ENCODE assay signal across 8 mouse cellular contexts in the genomic region with DNA sequence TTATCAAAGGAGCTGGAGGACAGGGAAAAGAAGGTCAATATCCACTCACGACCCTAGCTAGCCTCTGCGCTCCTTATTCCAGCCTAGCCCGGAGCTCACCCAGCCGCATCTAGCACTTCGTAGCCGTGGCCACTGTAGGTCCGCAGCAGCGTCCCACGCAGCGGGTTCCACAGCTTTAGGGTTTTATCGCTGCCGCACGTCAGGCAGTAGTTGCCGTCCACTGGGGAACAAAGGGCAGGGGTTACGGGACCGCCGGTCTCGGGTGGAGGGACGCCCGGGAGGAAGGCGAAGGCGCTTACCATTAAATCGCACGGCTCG. TPM values are rescaled to one million over a fixed set of nuclear protein-coding genes. Genes with fewer than 3 reads are reported as not detected.
DNase-seq lines count a peak whose midpoint lies in the region; ATAC-seq and TF ChIP-seq lines count a peak whose summit lies in the region.

No protein-coding gene starts in this region.

- TF ChIP-seq EP300 in MEL (IDR thresholded peaks at IDR 0.05; ENCODE audit: low read depth in 1 of 2, low read length in 2 of 2): no peak

- intact Hi-C loops in left cerebral cortex, postnatal 14 days (cut with DNase I): loop anchor here (10.0 kb wide), 1 partner anchor 215 kb away; a partner anchor contains a TSS

- H3K9ac ChIP-seq in MEL (ENCODE audit: control insufficient read depth, low read depth, low read length, poor library complexity, severe bottlenecking): peak overlapping the region; percentile 89
- H3K9ac ChIP-seq in forebrain, embryonic 16.5 days (replicated peaks; ENCODE audit: low read depth, low read length): peak overlapping the region; percentile 81
- peak overlapping the region; percentile 90 for H3K9ac ChIP-seq in liver, embryonic 15.5 days

- no peaks in the 10 kb centered on the region for H3K27me3 ChIP-seq in MEL (ENCODE audit: control insufficient read depth in 1 of 2, insufficient read depth in 2 of 2, low read length in 2 of 2)
- H3K27me3 ChIP-seq in forebrain, embryonic 16.5 days (replicated peaks; ENCODE audit: control insufficient read depth, insufficient read depth, low read length): no peaks in the 10 kb centered on the region
- H3K27me3 ChIP-seq in liver, embryonic 15.5 days: no peaks in the 10 kb centered on the region

- peaks cover 10% of the 10 kb centered on the region for H3K79me2 ChIP-seq in MEL (ENCODE audit: control insufficient read depth, insufficient read depth, low read length, poor library complexity)

- DNase-seq in kidney, adult 11 months: peak; percentile 38
- DNase-seq in kidney, adult 9 months: no peak
- DNase-seq in MEL (ENCODE audit: low read depth, low spot score): no peak
- no peak for DNase-seq in left cerebral cortex, postnatal 14 days (ENCODE audit: low spot score in 2 of 2)
- DNase-seq in frontal cortex, adult 2 months (ENCODE audit: extremely low spot score in 1 of 2, low spot score in 1 of 2): no peak
- DNase-seq in retina, embryonic 14.5 days (ENCODE audit: low spot score): no peak

- H3K4me1 ChIP-seq in MEL (ENCODE audit: control insufficient read depth in 1 of 2, insufficient read depth in 2 of 2, low read length in 2 of 2): peaks cover 8 to 26% of the 10 kb centered on the region in 2 experiments
- H3K4me1 ChIP-seq in forebrain, embryonic 16.5 days (replicated peaks; ENCODE audit: control insufficient read depth, insufficient read depth, low read length): peaks cover 34% of the 10 kb centered on the region
- H3K4me1 ChIP-seq in liver, embryonic 15.5 days (replicated peaks): peaks cover 88% of the 10 kb centered on the region

- H3K36me3 ChIP-seq in MEL (ENCODE audit: control insufficient read depth in 1 of 2, insufficient read depth in 2 of 2, low read length in 2 of 2): peaks cover 2 to 16% of the 10 kb centered on the region in 2 experiments
- peaks cover 12% of the 10 kb centered on the region for H3K36me3 ChIP-seq in forebrain, embryonic 16.5 days (ENCODE audit: control insufficient read depth, insufficient read depth)
- H3K36me3 ChIP-seq in liver, embryonic 15.5 days (replicated peaks): peaks cover 35% of the 10 kb centered on the region

- no peak for ATAC-seq in forebrain, embryonic 16.5 days
- ATAC-seq in liver, embryonic 15.5 days (ENCODE audit: insufficient read depth): no peak

- peak overlapping the region; percentile 71 for H3K27ac ChIP-seq in MEL (ENCODE audit: control insufficient read depth, low read depth, low read length)
- H3K27ac ChIP-seq in forebrain, embryonic 16.5 days (ENCODE audit: low read length): no peak overlapping the region
- H3K27ac ChIP-seq in liver, embryonic 15.5 days (replicated peaks): peak overlapping the region; percentile 85

- TF ChIP-seq POLR2A in MEL (IDR thresholded peaks at IDR 0.05; ENCODE audit: control insufficient read depth in 1 of 2, insufficient read depth in 1 of 2, low read depth in 1 of 2, low read length in 2 of 2, poor library complexity in 1 of 2): peak in 1 of 2 experiments; percentile 43; a peak in 1 of 4 replicates

- TF ChIP-seq CTCF in MEL (IDR thresholded peaks at IDR 0.05 in 2 of 3, conservative IDR thresholded peaks at IDR 0.05 in 1 of 3; ENCODE audit: control insufficient read depth in 1 of 3, insufficient read depth in 1 of 3, low read depth in 2 of 3, low read length in 3 of 3, poor library complexity in 1 of 3, severe bottlenecking in 1 of 3): no peak

- TF ChIP-seq RAD21 in MEL (IDR thresholded peaks at IDR 0.05; ENCODE audit: low read depth, low read length): no peak

- WGBS in forebrain, embryonic 16.5 days: 1% methylated on average over 25 of the region's 25 CpGs
- 0% methylated on average over 25 of the region's 25 CpGs for WGBS in liver, embryonic 15.5 days (ENCODE audit: insufficient replicate concordance)

- no peaks in the 10 kb centered on the region for H3K9me3 ChIP-seq in MEL (replicated peaks; ENCODE audit: insufficient read depth, low read length)
- H3K9me3 ChIP-seq in forebrain, embryonic 16.5 days (ENCODE audit: control insufficient read depth, low read length): no peaks in the 10 kb centered on the region
- no peaks in the 10 kb centered on the region for H3K9me3 ChIP-seq in liver, embryonic 15.5 days (replicated peaks)

- H3K4me2 ChIP-seq in forebrain, embryonic 16.5 days (ENCODE audit: low read length): peak overlapping the region; percentile 71
- H3K4me2 ChIP-seq in liver, embryonic 15.5 days: peak overlapping the region; percentile 97

- H3K4me3 ChIP-seq in MEL (ENCODE audit: control insufficient read depth in 1 of 2, insufficient read depth in 1 of 2, low read depth in 2 of 2, low read length in 2 of 2): peak overlapping the region; percentile 85 to 91
- H3K4me3 ChIP-seq in forebrain, embryonic 16.5 days (replicated peaks; ENCODE audit: low read length): peak overlapping the region; percentile 57
- peak overlapping the region; percentile 88 for H3K4me3 ChIP-seq in liver, embryonic 15.5 days (replicated peaks)

TF ChIP-seq in MEL, 35 proteins besides CTCF, POLR2A, EP300 and RAD21:
- no peak for TF ChIP-seq POLR2AphosphoS2 (IDR thresholded peaks at IDR 0.05; ENCODE audit: low read length)
- TF ChIP-seq CHD1 (IDR thresholded peaks at IDR 0.05; ENCODE audit: low read depth, low read length): no peak
- TF ChIP-seq GATA1 (IDR thresholded peaks at IDR 0.05; ENCODE audit: low read depth, low read length): no peak
- TF ChIP-seq POLR2AphosphoS5 (IDR thresholded peaks at IDR 0.05; ENCODE audit: borderline replicate concordance, low read depth, low read length): no peak
- no peak for TF ChIP-seq ZC3H11A (IDR thresholded peaks at IDR 0.05; ENCODE audit: low read depth, low read length)
- no peak for TF ChIP-seq GABPA (IDR thresholded peaks at IDR 0.05; ENCODE audit: low read depth, low read length)
- no peak for TF ChIP-seq HCFC1 (IDR thresholded peaks at IDR 0.05; ENCODE audit: low read depth, low read length)
- no peak for TF ChIP-seq TCF12 (IDR thresholded peaks at IDR 0.05; ENCODE audit: low read depth, low read length)
- no peak for TF ChIP-seq MAX (IDR thresholded peaks at IDR 0.05; ENCODE audit: low read length)
- TF ChIP-seq ELF1 (IDR thresholded peaks at IDR 0.05; ENCODE audit: low read depth, low read length): no peak
- TF ChIP-seq ETS1 (IDR thresholded peaks at IDR 0.05; ENCODE audit: low read depth, low read length): no peak
- TF ChIP-seq TAL1 (IDR thresholded peaks at IDR 0.05; ENCODE audit: low read length): no peak
- no peak for TF ChIP-seq NRF1 (IDR thresholded peaks at IDR 0.05; ENCODE audit: insufficient read depth, low read depth, low read length, poor library complexity, severe bottlenecking)

RNA-seq across cellular contexts. Expression of a gene that starts 0.4 kb away (rescaled TPM):
- total RNA-seq in MEL (2012; rRNA removed): 25.5 and 26.2 TPM in 2 replicates
- 100 to 1,000 TPM in 1 of 2 experiments, not detected in 1; 143 TPM for polyA plus RNA-seq in MEL (2012; ENCODE audit: insufficient read depth in 1 of 2, insufficient read length in 2 of 2, low read depth in 1 of 2, low replicate concordance in 2 of 2, missing spikeins in 1 of 2)
- polyA plus RNA-seq in forebrain, embryonic 16.5 days (2015; fragmentation: Nextera tagmentation; extraction: Ambion mirVana): 129 and 133 TPM in 2 replicates
- polyA plus RNA-seq in liver, embryonic 15.5 days (2015; fragmentation: Nextera tagmentation; extraction: Ambion mirVana): 55.6 and 58.5 TPM in 2 replicates
- total RNA-seq in left cerebral cortex, postnatal 14 days (2021): 10 to 100 TPM; 52.7 to 53.5 TPM
- 110 and 122 TPM in 2 replicates for polyA plus RNA-seq in frontal cortex, adult 2 months (2012; rRNA removed)

RNA-seq across cellular contexts. Expression of a gene that starts 0.9 kb away (rescaled TPM):
- 27.0 and 29.5 TPM in 2 replicates for total RNA-seq in MEL (2012; rRNA removed)
- polyA plus RNA-seq in MEL (2012; ENCODE audit: insufficient read depth in 1 of 2, insufficient read length in 2 of 2, low read depth in 1 of 2, low replicate concordance in 2 of 2, missing spikeins in 1 of 2): 10 to 100 TPM in 1 of 2 experiments, not detected in 1; 58.4 TPM
- polyA plus RNA-seq in forebrain, embryonic 16.5 days (2015; fragmentation: Nextera tagmentation; extraction: Ambion mirVana): 53.1 and 61.1 TPM in 2 replicates
- 21.6 and 26.5 TPM in 2 replicates for polyA plus RNA-seq in liver, embryonic 15.5 days (2015; fragmentation: Nextera tagmentation; extraction: Ambion mirVana)
- 10 to 100 TPM; 27.5 to 36.1 TPM for total RNA-seq in left cerebral cortex, postnatal 14 days (2021)
- 57.8 and 58.2 TPM in 2 replicates for polyA plus RNA-seq in frontal cortex, adult 2 months (2012; rRNA removed)

RNA-seq across cellular contexts. Expression of a gene that starts 2.9 kb away (rescaled TPM):
- total RNA-seq in MEL (2012; rRNA removed): 10.8 and 11.5 TPM in 2 replicates
- polyA plus RNA-seq in MEL (2012; ENCODE audit: insufficient read depth in 1 of 2, insufficient read length in 2 of 2, low read depth in 1 of 2, low replicate concordance in 2 of 2, missing spikeins in 1 of 2): 10 to 100 TPM in 1 of 2 experiments, not detected in 1; 24.7 TPM
- 15.6 and 17.7 TPM in 2 replicates for polyA plus RNA-seq in forebrain, embryonic 16.5 days (2015; fragmentation: Nextera tagmentation; extraction: Ambion mirVana)
- polyA plus RNA-seq in liver, embryonic 15.5 days (2015; fragmentation: Nextera tagmentation; extraction: Ambion mirVana): 29.9 and 33.2 TPM in 2 replicates
- total RNA-seq in left cerebral cortex, postnatal 14 days (2021): 10 to 100 TPM; 42.6 to 42.9 TPM
- 40.2 and 46.9 TPM in 2 replicates for polyA plus RNA-seq in frontal cortex, adult 2 months (2012; rRNA removed)

RNA-seq across cellular contexts. Expression of a gene that starts 8.6 kb away (rescaled TPM):
- total RNA-seq in MEL (2012; rRNA removed): 42.5 and 44.6 TPM in 2 replicates
- polyA plus RNA-seq in MEL (2012; ENCODE audit: insufficient read depth in 1 of 2, insufficient read length in 2 of 2, low read depth in 1 of 2, low replicate concordance in 2 of 2, missing spikeins in 1 of 2): 10 to 100 TPM in 1 of 2 experiments, not detected in 1; 68.3 TPM
- 87.2 and 98.7 TPM in 2 replicates for polyA plus RNA-seq in forebrain, embryonic 16.5 days (2015; fragmentation: Nextera tagmentation; extraction: Ambion mirVana)
- polyA plus RNA-seq in liver, embryonic 15.5 days (2015; fragmentation: Nextera tagmentation; extraction: Ambion mirVana): 28.4 and 28.7 TPM in 2 replicates
- total RNA-seq in left cerebral cortex, postnatal 14 days (2021): 10 to 100 TPM; 57.9 to 67.6 TPM
- polyA plus RNA-seq in frontal cortex, adult 2 months (2012; rRNA removed): 66.6 and 68.7 TPM in 2 replicates

RNA-seq across cellular contexts. Expression of a gene that starts 12.4 kb away (rescaled TPM):
- not detected in 2 replicates for total RNA-seq in MEL (2012; rRNA removed)
- polyA plus RNA-seq in MEL (2012; ENCODE audit: insufficient read depth in 1 of 2, insufficient read length in 2 of 2, low read depth in 1 of 2, low replicate concordance in 2 of 2, missing spikeins in 1 of 2): 1 to 10 TPM in 1 of 2 experiments, not detected in 1; 1.0 TPM
- polyA plus RNA-seq in forebrain, embryonic 16.5 days (2015; fragmentation: Nextera tagmentation; extraction: Ambion mirVana): 0.84 TPM in 1 of 2 replicates, not detected in the other
- 0.45 TPM in 1 of 2 replicates, not detected in the other for polyA plus RNA-seq in liver, embryonic 15.5 days (2015; fragmentation: Nextera tagmentation; extraction: Ambion mirVana)
- not detected for total RNA-seq in left cerebral cortex, postnatal 14 days (2021)
- 0.74 TPM in 1 of 2 replicates, not detected in the other for polyA plus RNA-seq in frontal cortex, adult 2 months (2012; rRNA removed)
